Comparison of ENCODE assay signal across 8 mouse cellular contexts in genomic region chr1:171346095-171346450, GRCm38 (mm10). TPM values are rescaled to one million over a fixed set of nuclear protein-coding genes. Genes with fewer than 3 reads are reported as not detected.
DNase-seq lines count a peak whose midpoint lies in the region; ATAC-seq and TF ChIP-seq lines count a peak whose summit lies in the region.

No protein-coding gene starts in this region.

- H3K79me2 ChIP-seq in liver, adult 2 months (ENCODE audit: control insufficient read depth, insufficient read depth, low read length): peaks cover 30% of the 10 kb centered on the region; the same call in 1 of the 2 replicates

- DNase-seq in liver, adult 2 months (ENCODE audit: extremely low read depth, low read depth, low spot score): no peak
- no peak for DNase-seq in liver
- DNase-seq in hindbrain, postnatal 0 days (ENCODE audit: low spot score): no peak
- peak; percentile 89 for DNase-seq in midbrain, embryonic 11.5 days (ENCODE audit: low spot score, missing footprints)
- no peak for DNase-seq in c-Kit-positive CD71-positive TER-119-positive erythroid progenitor cells, embryonic 14.5 days (ENCODE audit: low spot score)
- no peak for DNase-seq in cerebellum, postnatal 10 days
- no peak for DNase-seq in left cerebral cortex, postnatal 14 days (ENCODE audit: low spot score in 2 of 2)

- H3K4me1 ChIP-seq in liver, adult 2 months (ENCODE audit: control insufficient read depth, insufficient read depth, low read length): peaks cover 33% of the 10 kb centered on the region
- H3K4me1 ChIP-seq in brown adipose tissue, adult 24 weeks (ENCODE audit: control insufficient read depth, insufficient read depth, insufficient read length, low read length): peaks cover 6% of the 10 kb centered on the region; the same call in 1 of the 2 replicates
- H3K4me1 ChIP-seq in hindbrain, postnatal 0 days (ENCODE audit: insufficient read depth, low read length): no peaks in the 10 kb centered on the region
- H3K4me1 ChIP-seq in midbrain, embryonic 11.5 days (ENCODE audit: control insufficient read depth, insufficient read depth, low read length): peaks cover 14% of the 10 kb centered on the region

- peaks cover 9% of the 10 kb centered on the region; the same call in 1 of the 2 replicates for H3K36me3 ChIP-seq in liver, adult 2 months (ENCODE audit: control insufficient read depth, insufficient read depth, low read length)
- peaks cover 17% of the 10 kb centered on the region; the same call in 1 of the 2 replicates for H3K36me3 ChIP-seq in hindbrain, postnatal 0 days (ENCODE audit: insufficient read depth, low read length)
- peaks cover 6% of the 10 kb centered on the region; the same call in 1 of the 2 replicates for H3K36me3 ChIP-seq in midbrain, embryonic 11.5 days (ENCODE audit: control insufficient read depth, insufficient read depth, low read length)

- peak overlapping the region; percentile 89 for H3K4me3 ChIP-seq in liver, adult 2 months (ENCODE audit: insufficient read depth, low read depth, low read length)
- H3K4me3 ChIP-seq in brown adipose tissue, adult 24 weeks (ENCODE audit: insufficient read depth, low read depth, low read length): peak overlapping the region; percentile 79
- peak overlapping the region; percentile 92 for H3K4me3 ChIP-seq in hindbrain, postnatal 0 days (ENCODE audit: low read length)
- H3K4me3 ChIP-seq in midbrain, embryonic 11.5 days (ENCODE audit: low read depth, low read length): peak overlapping the region; percentile 91

- under 1% methylated on average over 14 of the region's 14 CpGs for WGBS in liver, adult 2 months
- WGBS in hindbrain, postnatal 0 days: under 1% methylated on average over 14 of the region's 14 CpGs
- 2% methylated on average over 14 of the region's 14 CpGs for WGBS in midbrain, embryonic 11.5 days

- 0 out of 2 replicates have a peak, but pooled peaks cover 5% of the 10 kb centered on the region for H3K9me3 ChIP-seq in hindbrain, postnatal 0 days (ENCODE audit: low read length)
- peaks cover 6% of the 10 kb centered on the region; the same call in 1 of the 2 replicates for H3K9me3 ChIP-seq in midbrain, embryonic 11.5 days (ENCODE audit: control insufficient read depth, low read length)

- ATAC-seq in hindbrain, postnatal 0 days: no peak
- ATAC-seq in midbrain, embryonic 11.5 days (ENCODE audit: low FRiP score): no peak; the same call in 1 of the 2 replicates

- H3K4me2 ChIP-seq in hindbrain, postnatal 0 days (ENCODE audit: low read depth, low read length): peak overlapping the region; percentile 90
- H3K4me2 ChIP-seq in midbrain, embryonic 11.5 days: peak overlapping the region; percentile 84

- no peak for TF ChIP-seq CTCF in liver, adult 2 months (IDR thresholded peaks at IDR 0.05; ENCODE audit: low read depth, low read length)
- no peak for TF ChIP-seq CTCF in hindbrain, postnatal 0 days (IDR thresholded peaks at IDR 0.05; ENCODE audit: low read depth)

- peak overlapping the region; percentile 91 for H3K9ac ChIP-seq in liver, adult 2 months (ENCODE audit: low read depth, low read length)
- H3K9ac ChIP-seq in hindbrain, postnatal 0 days (replicated peaks; ENCODE audit: low read length): peak overlapping the region; percentile 80
- H3K9ac ChIP-seq in midbrain, embryonic 11.5 days (ENCODE audit: low read length): peak overlapping the region; percentile 83

- no peaks in the 10 kb centered on the region for H3K27me3 ChIP-seq in liver, adult 2 months (ENCODE audit: control insufficient read depth, insufficient read depth, low read length)
- no peaks in the 10 kb centered on the region for H3K27me3 ChIP-seq in hindbrain, postnatal 0 days (ENCODE audit: insufficient read depth, low read length)
- no peaks in the 10 kb centered on the region for H3K27me3 ChIP-seq in midbrain, embryonic 11.5 days (ENCODE audit: control insufficient read depth, insufficient read depth, low read length)

- TF ChIP-seq POLR2A in liver, adult 2 months (IDR thresholded peaks at IDR 0.05; ENCODE audit: extremely low read depth, insufficient read depth, low read length): no peak

- peak overlapping the region; percentile 67 for H3K27ac ChIP-seq in liver, adult 2 months (replicated peaks; ENCODE audit: insufficient read depth, low read depth, low read length)
- H3K27ac ChIP-seq in brown adipose tissue, adult 24 weeks (replicated peaks; ENCODE audit: low read depth, low read length): peak overlapping the region; percentile 52; the same call in 1 of the 2 replicates
- H3K27ac ChIP-seq in hindbrain, postnatal 0 days: peak overlapping the region; percentile 78; the same call in 1 of the 2 replicates
- no peak overlapping the region for H3K27ac ChIP-seq in midbrain, embryonic 11.5 days (ENCODE audit: low read depth, low read length)

- intact Hi-C loops in left cerebral cortex, postnatal 14 days (cut with DNase I): no loop called here

RNA-seq across cellular contexts. Expression of gene Pfdn2, which starts 0.6 kb away (rescaled TPM):
- 21.6 and 26.6 TPM in 2 replicates for total RNA-seq in liver, adult 2 months (2014; rRNA removed)
- polyA plus RNA-seq in liver, adult 2 months (2012; rRNA removed): 13.1 and 15.2 TPM in 2 replicates
- polyA plus RNA-seq in brown adipose tissue, adult 24 weeks (2012; ENCODE audit: insufficient read depth, insufficient read length, missing spikeins): 73.2 and 83.7 TPM in 2 replicates
- total RNA-seq in hindbrain, postnatal 0 days (2014; rRNA removed): 11.9 and 13.1 TPM in 2 replicates
- 136 and 140 TPM in 2 replicates for polyA plus RNA-seq in hindbrain, postnatal 0 days (2015; fragmentation: Nextera tagmentation; extraction: Ambion mirVana)
- polyA plus RNA-seq in midbrain, embryonic 11.5 days (2014; fragmentation: Nextera tagmentation; extraction: Ambion mirVana): 64.8 and 69.8 TPM in 2 replicates
- 100 to 1,000 TPM in 1 of 2 experiments, 10 to 100 TPM in 1; 99.0 to 109 TPM for total RNA-seq in left cerebral cortex, postnatal 14 days (2021)

RNA-seq across cellular contexts. Expression of gene Nit1, which starts 0.6 kb away (rescaled TPM):
- 128 and 132 TPM in 2 replicates for total RNA-seq in liver, adult 2 months (2014; rRNA removed)
- 120 and 139 TPM in 2 replicates for polyA plus RNA-seq in liver, adult 2 months (2012; rRNA removed)
- 41.1 and 62.5 TPM in 2 replicates for polyA plus RNA-seq in brown adipose tissue, adult 24 weeks (2012; ENCODE audit: insufficient read depth, insufficient read length, missing spikeins)
- 49.0 and 51.8 TPM in 2 replicates for total RNA-seq in hindbrain, postnatal 0 days (2014; rRNA removed)
- polyA plus RNA-seq in hindbrain, postnatal 0 days (2015; fragmentation: Nextera tagmentation; extraction: Ambion mirVana): 44.7 and 45.9 TPM in 2 replicates
- 31.9 and 32.7 TPM in 2 replicates for polyA plus RNA-seq in midbrain, embryonic 11.5 days (2014; fragmentation: Nextera tagmentation; extraction: Ambion mirVana)
- 10 to 100 TPM; 41.0 to 44.4 TPM for total RNA-seq in left cerebral cortex, postnatal 14 days (2021)

RNA-seq across cellular contexts. Expression of gene Klhdc9, which starts 14.5 kb away (rescaled TPM):
- total RNA-seq in liver, adult 2 months (2014; rRNA removed): not detected in 2 replicates
- polyA plus RNA-seq in liver, adult 2 months (2012; rRNA removed): 0.05 TPM in 1 of 2 replicates, not detected in the other
- polyA plus RNA-seq in brown adipose tissue, adult 24 weeks (2012; ENCODE audit: insufficient read depth, insufficient read length, missing spikeins): not detected in 2 replicates
- total RNA-seq in hindbrain, postnatal 0 days (2014; rRNA removed): 4.3 and 5.1 TPM in 2 replicates
- polyA plus RNA-seq in hindbrain, postnatal 0 days (2015; fragmentation: Nextera tagmentation; extraction: Ambion mirVana): 5.3 and 7.8 TPM in 2 replicates
- 1.4 and 2.3 TPM in 2 replicates for polyA plus RNA-seq in midbrain, embryonic 11.5 days (2014; fragmentation: Nextera tagmentation; extraction: Ambion mirVana)
- 1 to 10 TPM; 4.7 to 7.2 TPM for total RNA-seq in left cerebral cortex, postnatal 14 days (2021)

RNA-seq across cellular contexts. Expression of gene Dedd, which starts 17.1 kb away (rescaled TPM):
- total RNA-seq in liver, adult 2 months (2014; rRNA removed): 14.7 and 15.8 TPM in 2 replicates
- 28.3 and 34.1 TPM in 2 replicates for polyA plus RNA-seq in liver, adult 2 months (2012; rRNA removed)
- polyA plus RNA-seq in brown adipose tissue, adult 24 weeks (2012; ENCODE audit: insufficient read depth, insufficient read length, missing spikeins): 22.3 and 27.1 TPM in 2 replicates
- 28.7 and 30.2 TPM in 2 replicates for total RNA-seq in hindbrain, postnatal 0 days (2014; rRNA removed)
- polyA plus RNA-seq in hindbrain, postnatal 0 days (2015; fragmentation: Nextera tagmentation; extraction: Ambion mirVana): 38.4 and 39.9 TPM in 2 replicates
- polyA plus RNA-seq in midbrain, embryonic 11.5 days (2014; fragmentation: Nextera tagmentation; extraction: Ambion mirVana): 45.1 and 46.7 TPM in 2 replicates
- total RNA-seq in left cerebral cortex, postnatal 14 days (2021): 10 to 100 TPM; 35.9 to 38.1 TPM

RNA-seq across cellular contexts. Expression of gene Nectin4, which starts 23.8 kb away (rescaled TPM):
- 0.09 and 0.20 TPM in 2 replicates for total RNA-seq in liver, adult 2 months (2014; rRNA removed)
- polyA plus RNA-seq in liver, adult 2 months (2012; rRNA removed): 0.09 and 0.16 TPM in 2 replicates
- not detected in 2 replicates for polyA plus RNA-seq in brown adipose tissue, adult 24 weeks (2012; ENCODE audit: insufficient read depth, insufficient read length, missing spikeins)
- total RNA-seq in hindbrain, postnatal 0 days (2014; rRNA removed): 2.8 and 5.0 TPM in 2 replicates
- 3.8 and 4.9 TPM in 2 replicates for polyA plus RNA-seq in hindbrain, postnatal 0 days (2015; fragmentation: Nextera tagmentation; extraction: Ambion mirVana)
- polyA plus RNA-seq in midbrain, embryonic 11.5 days (2014; fragmentation: Nextera tagmentation; extraction: Ambion mirVana): 0.49 and 0.65 TPM in 2 replicates
- total RNA-seq in left cerebral cortex, postnatal 14 days (2021): 1 to 10 TPM; 1.0 to 1.4 TPM
